Mouse (Mus musculus) myocyte (in vitro differentiated cells): ENCODE results near the gene Adamts2. TPM values are rescaled to one million over a fixed set of nuclear protein-coding genes. Genes with fewer than 3 reads are reported as not detected.

Experiments used
- H3K27me3 ChIP-seq: one replicate; pipeline ENCODE4 v1.6.1; 2011; ENCODE audit not compliant: control insufficient read depth, insufficient read depth, insufficient read length
- H3K36me3 ChIP-seq: one replicate; pipeline ENCODE4 v1.6.1; 2011; ENCODE audit not compliant: control insufficient read depth, insufficient read depth
- H3K4me2 ChIP-seq: one replicate; pipeline ENCODE4 v1.6.1; 2011; ENCODE audit warnings: low read depth, control low read depth
- H3K4me3 ChIP-seq: one replicate; pipeline ENCODE4 v1.5.1; 2011; ENCODE audit warnings: mild to moderate bottlenecking, control low read depth, moderate library complexity
- H3K79me2 ChIP-seq: one replicate; pipeline ENCODE4 v1.6.1; 2011; ENCODE audit not compliant: control insufficient read depth, insufficient read depth
- H3ac ChIP-seq: one replicate; pipeline ENCODE4 v1.6.1; 2011; ENCODE audit not compliant: control insufficient read depth, insufficient read length
- CEBPB ChIP-seq: IDR thresholded peaks from 2 replicates; pipeline ENCODE4 v1.6.1; 2011; ENCODE audit warnings: mild to moderate bottlenecking, moderate library complexity; ENCODE audit not compliant: poor library complexity, insufficient read depth, severe bottlenecking
- E2F4 ChIP-seq: IDR thresholded peaks from one replicate; pipeline ENCODE4 v1.6.1; 2011; ENCODE audit warnings: mild to moderate bottlenecking, control low read depth, moderate library complexity; ENCODE audit not compliant: insufficient read depth
- MAX ChIP-seq: IDR thresholded peaks from one replicate; pipeline ENCODE4 v1.6.1; 2011; ENCODE audit warnings: low read depth, mild to moderate bottlenecking, control low read depth
- MYOD1 ChIP-seq, 3 experiments: IDR thresholded peaks; one replicate each; pipeline ENCODE4 v1.6.1; 2011; ENCODE audit warnings: control low read depth in 2 of 3, low read depth in 2 of 3, mild to moderate bottlenecking in 2 of 3, moderate library complexity in 1 of 3; ENCODE audit not compliant: insufficient read length in 2 of 3, control insufficient read depth in 1 of 3
- MYOG ChIP-seq, 3 experiments: IDR thresholded peaks; one replicate each; pipeline ENCODE4 v1.6.1; 2011; ENCODE audit warnings: control low read depth in 2 of 3, low read depth in 2 of 3, mild to moderate bottlenecking in 2 of 3; ENCODE audit not compliant: insufficient read length in 2 of 3, control insufficient read depth in 1 of 3, insufficient read depth in 1 of 3
- POLR2A ChIP-seq: IDR thresholded peaks from one replicate; pipeline ENCODE4 v1.6.1; 2011; ENCODE audit warnings: low read depth, mild to moderate bottlenecking, control low read depth, moderate library complexity; ENCODE audit not compliant: insufficient read length
- POLR2AphosphoS2 ChIP-seq: IDR thresholded peaks from one replicate; pipeline ENCODE4 v1.6.1; 2011; ENCODE audit warnings: low read depth, control low read depth; ENCODE audit not compliant: insufficient read length
- REST ChIP-seq: IDR thresholded peaks from one replicate; pipeline ENCODE4 v1.6.1; 2011; ENCODE audit warnings: mild to moderate bottlenecking, control low read depth, moderate library complexity; ENCODE audit not compliant: insufficient read depth, insufficient read length
- SRF ChIP-seq: IDR thresholded peaks from one replicate; pipeline ENCODE4 v1.6.1; 2011; ENCODE audit warnings: low read depth; ENCODE audit not compliant: control insufficient read depth, insufficient read length
- TCF12 ChIP-seq: IDR thresholded peaks from one replicate; pipeline ENCODE4 v1.6.1; 2011; ENCODE audit warnings: mild to moderate bottlenecking, control low read depth; ENCODE audit not compliant: poor library complexity, insufficient read depth, severe bottlenecking
- TCF3 ChIP-seq: IDR thresholded peaks from one replicate; pipeline ENCODE4 v1.6.1; 2011; ENCODE audit warnings: low read depth, control low read depth; ENCODE audit not compliant: insufficient read length
- USF1 ChIP-seq: IDR thresholded peaks from one replicate; pipeline ENCODE4 v1.6.1; 2011; ENCODE audit warnings: low read depth, mild to moderate bottlenecking, control low read depth, moderate library complexity
- polyA plus RNA-seq: library from polyadenylated mRNA; unstranded; fragments of >200 nt; fragmentation: generic; extraction: Trizol; gene quantifications from one replicate; pipeline ENCODE4 v1.2.1, GENCODE M21; 2012; ENCODE audit warnings: missing spikeins

Gene Adamts2
- polyA plus RNA-seq, 1 experiment: 24.9 TPM

DNA sequence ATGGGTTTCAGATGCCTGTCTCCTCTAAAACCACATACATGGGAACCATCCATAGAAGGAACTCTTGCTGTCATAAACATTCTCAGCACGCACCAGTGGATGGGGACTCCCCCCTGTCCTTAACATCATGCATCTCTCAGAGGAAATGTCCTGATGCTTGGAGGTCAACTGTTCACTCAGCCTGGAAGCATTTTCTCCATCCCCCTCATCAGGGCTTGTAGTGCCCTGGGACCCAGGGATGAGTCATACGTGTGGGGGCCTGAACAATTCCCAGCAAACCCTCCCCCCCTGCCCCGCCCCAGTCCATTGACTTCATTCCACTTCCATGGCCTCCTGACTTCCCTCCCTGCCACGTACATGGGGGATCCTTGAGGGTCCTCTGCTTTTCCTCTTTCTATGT lies 62.9 kb downstream of the Adamts2 start:
- Histone ChIP-seq H3K4me3 (no peak overlapping the region), H3K27me3 (no peaks in the 10 kb centered on the region), H3ac (no peak overlapping the region), H3K79me2 (no peaks in the 10 kb centered on the region), H3K4me2 (peak overlapping the region; percentile 20), H3K36me3 (no peaks in the 10 kb centered on the region)
- no peak for TF ChIP-seq SRF
- no peak for TF ChIP-seq TCF12
- no peak for TF ChIP-seq E2F4
- TF ChIP-seq MYOG (IDR thresholded peaks at IDR 0.05; ENCODE audit: control insufficient read depth in 1 of 3, insufficient read depth in 1 of 3, insufficient read length in 2 of 3, low read depth in 2 of 3): no peak
- no peak for TF ChIP-seq CEBPB
- TF ChIP-seq MAX: no peak
- no peak for TF ChIP-seq TCF3
- no peak for TF ChIP-seq POLR2A
- TF ChIP-seq MYOD1 (IDR thresholded peaks at IDR 0.05; ENCODE audit: control insufficient read depth in 1 of 3, insufficient read length in 2 of 3, low read depth in 2 of 3): no peak
- no peak for TF ChIP-seq USF1
- no peak for TF ChIP-seq REST
- TF ChIP-seq POLR2AphosphoS2: no peak

GRCm38 (mm10) chr11:50669542-50670362 lies 67.9 kb downstream of the Adamts2 start:
- no peak for TF ChIP-seq TCF12
- peak; percentile 93 for TF ChIP-seq SRF
- H3K79me2 ChIP-seq: no peaks in the 10 kb centered on the region
- no peaks in the 10 kb centered on the region for H3K36me3 ChIP-seq

GRCm38 (mm10) chr11:50670363-50670725 lies 68.5 kb downstream of the Adamts2 start:
- H3ac ChIP-seq: no peak overlapping the region
- no peaks in the 10 kb centered on the region for H3K79me2 ChIP-seq
- TF ChIP-seq TCF12 (no peak), MYOG (IDR thresholded peaks at IDR 0.05; ENCODE audit: control insufficient read depth in 1 of 3, insufficient read depth in 1 of 3, insufficient read length in 2 of 3, low read depth in 2 of 3) (no peak), POLR2AphosphoS2 (no peak), CEBPB (no peak), E2F4 (no peak), USF1 (no peak), SRF (no peak)
- no peaks in the 10 kb centered on the region for H3K27me3 ChIP-seq
- no peak overlapping the region for H3K4me3 ChIP-seq
- peak overlapping the region; percentile 63 for H3K4me2 ChIP-seq
- H3K36me3 ChIP-seq: no peaks in the 10 kb centered on the region

More at GRCm38 (mm10) chr11:50669542-50670362, 67.9 kb downstream of the Adamts2 start:
- Histone ChIP-seq H3K4me3 (no peak overlapping the region), H3ac (no peak overlapping the region), H3K27me3 (no peaks in the 10 kb centered on the region), H3K4me2 (peak overlapping the region; percentile 63)

DNA sequence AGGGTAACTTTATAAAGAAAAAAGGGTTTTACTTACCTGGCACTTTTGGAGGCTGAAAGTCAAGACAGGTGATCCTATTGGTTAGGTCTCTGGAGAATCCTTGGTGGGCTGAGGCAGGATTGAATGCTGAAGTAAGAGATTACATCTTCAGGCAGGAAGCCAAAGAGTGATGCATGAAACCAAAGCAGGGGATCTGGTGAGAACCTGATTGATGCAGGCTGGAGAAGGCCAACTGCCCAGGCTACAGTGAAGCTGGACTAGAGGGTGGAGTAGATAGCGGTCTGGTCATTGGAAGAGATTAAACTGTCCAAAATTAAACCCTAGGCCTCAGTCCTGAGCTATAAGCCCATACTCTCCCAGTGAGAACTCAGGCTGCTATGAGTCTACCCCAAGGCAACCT lies 69.0 kb downstream of the Adamts2 start:
- H3K4me3 ChIP-seq: no peak overlapping the region
- no peaks in the 10 kb centered on the region for H3K36me3 ChIP-seq
- TF ChIP-seq E2F4: no peak
- no peak for TF ChIP-seq POLR2AphosphoS2
- TF ChIP-seq REST: no peak
- no peak for TF ChIP-seq TCF3
- TF ChIP-seq POLR2A: no peak
- no peak for TF ChIP-seq SRF
- TF ChIP-seq MYOG (IDR thresholded peaks at IDR 0.05; ENCODE audit: control insufficient read depth in 1 of 3, insufficient read depth in 1 of 3, insufficient read length in 2 of 3, low read depth in 2 of 3): no peak
- TF ChIP-seq CEBPB: no peak
- TF ChIP-seq TCF12: no peak
- no peak for TF ChIP-seq USF1
- TF ChIP-seq MYOD1 (IDR thresholded peaks at IDR 0.05; ENCODE audit: control insufficient read depth in 1 of 3, insufficient read length in 2 of 3, low read depth in 2 of 3): no peak
- no peak for TF ChIP-seq MAX
- H3ac ChIP-seq: no peak overlapping the region
- H3K4me2 ChIP-seq: peak overlapping the region; percentile 63
- no peaks in the 10 kb centered on the region for H3K27me3 ChIP-seq
- no peaks in the 10 kb centered on the region for H3K79me2 ChIP-seq

- peak overlapping the region; percentile 10 for H3K4me2 ChIP-seq
- TF ChIP-seq TCF12 (no peak), REST (no peak), MAX (no peak), USF1 (no peak), SRF (no peak), CEBPB (no peak), MYOG (IDR thresholded peaks at IDR 0.05; ENCODE audit: control insufficient read depth in 1 of 3, insufficient read depth in 1 of 3, insufficient read length in 2 of 3, low read depth in 2 of 3) (no peak), POLR2A (no peak), MYOD1 (IDR thresholded peaks at IDR 0.05; ENCODE audit: control insufficient read depth in 1 of 3, insufficient read length in 2 of 3, low read depth in 2 of 3) (no peak), E2F4 (no peak), TCF3 (no peak), POLR2AphosphoS2 (no peak)
- no peaks in the 10 kb centered on the region for H3K79me2 ChIP-seq
- no peak overlapping the region for H3ac ChIP-seq
- H3K4me3 ChIP-seq: no peak overlapping the region
- no peaks in the 10 kb centered on the region for H3K27me3 ChIP-seq
- no peaks in the 10 kb centered on the region for H3K36me3 ChIP-seq
Observed at GRCm38 (mm10) chr11:50671376-50671775, 69.5 kb downstream of the Adamts2 start.
